Mouse (Mus musculus): ENCODE results near the gene Strbp.

Gene Strbp

GRCm38 (mm10) chr2:37702301-37703172 is 1.1 kb downstream of the Strbp start:
- DNase-seq (ENCODE audit: low read depth, low spot score) = peak; percentile 69

GRCm38 (mm10) chr2:37689064-37689615 is 14.5 kb downstream of the Strbp start:
- peak; percentile 20 for DNase-seq (ENCODE audit: low read depth, low spot score)

DNA sequence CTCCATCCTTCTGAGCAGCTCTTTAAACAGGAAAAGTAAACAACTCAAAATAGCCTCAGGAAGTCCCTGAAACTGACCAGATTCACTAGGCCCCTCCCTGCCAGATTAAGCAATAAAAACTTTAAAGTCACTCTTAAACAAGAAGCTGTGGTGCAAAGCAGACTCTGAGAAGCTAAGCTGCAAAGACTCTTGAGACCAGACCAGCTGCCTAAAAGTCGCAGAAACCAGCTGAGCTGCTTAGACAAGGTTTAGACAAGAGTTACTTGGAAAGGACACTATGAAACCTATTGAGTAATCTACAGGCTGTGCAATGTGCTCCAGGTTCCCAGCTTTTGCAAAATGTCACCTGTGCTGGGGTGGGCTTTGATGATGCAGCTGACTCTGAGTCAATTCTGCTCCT is 16.6 kb downstream of the Strbp start:
- no peak for DNase-seq (ENCODE audit: low read depth, low spot score)

DNA sequence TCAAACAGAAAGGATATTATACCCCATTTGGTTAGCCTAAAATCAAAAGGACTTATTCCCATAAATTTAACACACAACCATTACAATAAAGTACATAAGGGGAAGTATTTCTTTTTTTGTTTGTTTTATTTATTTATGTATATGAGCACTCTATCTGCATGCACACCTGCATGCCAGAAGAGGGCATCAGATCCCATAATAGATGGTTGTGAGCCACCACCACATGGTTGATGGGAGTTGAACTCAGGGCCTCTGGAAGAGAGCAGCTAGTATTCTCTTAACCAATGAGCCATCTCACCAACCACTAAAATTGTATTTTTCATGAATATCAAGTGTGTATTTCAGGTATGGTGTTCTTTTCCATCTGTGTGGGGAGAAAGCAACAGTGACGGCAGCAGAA is 18.8 kb downstream of the Strbp start:
- peak; percentile 31 for DNase-seq (ENCODE audit: low read depth, low spot score)

DNA sequence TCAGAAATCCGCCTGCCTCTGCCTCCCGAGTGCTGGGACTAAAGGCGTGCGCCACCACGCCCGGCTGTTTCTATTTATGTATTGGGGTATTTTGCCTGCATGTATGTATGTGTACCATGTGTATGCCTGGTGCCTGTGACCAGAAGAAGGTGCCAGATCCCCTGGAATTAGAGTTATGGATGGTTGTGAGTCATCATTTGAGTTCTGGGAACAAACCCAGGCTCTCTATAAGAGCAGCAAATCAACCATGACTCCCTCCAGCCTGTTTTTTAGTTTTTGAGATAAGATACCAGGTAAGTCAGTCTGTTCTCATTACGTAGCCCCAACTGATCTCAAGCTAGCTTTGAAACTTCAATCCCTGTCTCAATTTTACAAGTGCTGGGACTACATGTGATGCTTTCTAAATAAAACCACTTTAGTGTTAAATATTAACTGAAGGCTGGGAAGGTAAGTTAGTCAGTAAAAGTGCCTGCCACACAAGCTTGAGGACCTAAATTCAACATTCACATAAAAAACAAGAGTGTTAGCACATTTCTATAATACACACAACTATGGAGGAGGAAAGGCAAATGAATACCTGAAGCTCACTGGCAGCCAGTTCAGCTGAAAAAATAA is 21.4 kb downstream of the Strbp start:
- no peak for DNase-seq (ENCODE audit: low read depth, low spot score)

DNA sequence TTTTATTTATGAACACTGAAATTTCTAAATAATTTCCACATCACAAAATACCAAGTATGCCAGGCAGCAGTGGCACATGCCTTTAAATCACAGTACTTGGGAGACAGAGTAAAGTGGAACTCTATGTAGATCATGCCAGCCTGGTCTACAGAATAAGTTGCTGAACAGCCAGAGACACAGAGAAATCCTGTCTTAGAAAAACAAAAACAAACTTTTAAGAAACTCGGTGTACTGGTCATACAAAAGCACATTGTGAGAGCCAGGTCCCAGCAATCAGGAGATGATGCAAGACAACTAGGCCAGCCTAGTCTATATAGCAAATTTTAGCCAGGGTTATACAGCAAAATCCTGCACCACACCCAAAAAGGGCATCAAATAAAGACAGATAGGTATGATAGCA is 52.6 kb downstream of the Strbp start:
- DNase-seq (ENCODE audit: low read depth, low spot score) = no peak

DNA sequence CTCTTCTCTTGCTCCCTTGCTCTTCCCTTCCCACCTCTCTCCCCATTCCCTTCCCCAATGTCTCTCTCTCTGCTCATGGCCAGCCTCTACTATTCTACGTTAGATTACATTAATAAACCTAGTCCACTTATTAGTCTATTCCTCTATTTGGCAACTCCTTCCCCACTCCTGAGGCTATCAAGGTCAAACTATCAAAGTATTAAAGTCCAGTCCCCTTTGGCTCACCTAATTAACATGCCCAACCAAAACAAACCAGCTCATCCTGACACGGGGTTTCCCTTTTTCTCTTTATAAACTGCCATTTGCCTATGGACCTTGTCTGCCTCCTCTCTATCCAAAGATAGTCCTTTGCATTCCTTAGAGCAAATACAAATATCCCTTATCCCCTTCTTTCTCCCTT is 54.1 kb downstream of the Strbp start:
- DNase-seq (ENCODE audit: low read depth, low spot score) = no peak

DNA sequence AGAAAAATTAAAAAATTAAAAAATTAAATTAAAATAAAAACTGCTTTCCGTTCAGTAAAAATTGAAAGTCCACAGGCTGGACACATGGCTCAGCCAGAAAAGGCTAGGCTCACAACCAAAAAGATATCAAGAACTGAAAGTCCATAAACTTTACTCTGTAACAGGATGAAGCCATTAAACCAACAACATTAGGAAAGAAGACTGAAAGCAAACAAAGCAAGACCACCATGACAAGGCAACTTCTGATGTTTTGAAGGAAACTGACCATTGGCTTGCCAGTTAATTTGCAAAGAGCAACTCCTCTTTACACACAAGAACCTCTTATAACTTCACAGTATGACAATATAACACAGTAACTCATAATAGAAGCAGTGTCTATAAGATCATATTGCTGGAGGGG is 54.7 kb downstream of the Strbp start:
- no peak for DNase-seq (ENCODE audit: low read depth, low spot score)

DNA sequence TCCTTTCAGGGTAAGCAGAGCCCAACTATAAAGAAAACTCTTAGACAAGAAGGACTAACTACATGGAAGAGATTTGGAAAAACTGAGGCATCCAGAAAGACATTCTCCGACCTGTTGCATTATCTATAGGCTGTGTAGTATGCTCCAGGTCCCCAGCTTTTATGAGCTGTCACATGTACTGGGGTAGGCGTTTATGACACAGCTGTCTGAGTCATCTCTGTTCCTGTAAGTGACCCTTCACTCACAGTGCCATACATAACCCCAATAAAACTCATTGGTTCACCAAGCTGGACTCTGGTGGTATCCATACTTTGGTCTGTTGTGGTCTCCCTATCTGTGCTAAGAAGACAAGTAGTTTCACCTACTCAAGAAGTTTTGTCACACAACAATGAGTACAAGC is 80.3 kb downstream of the Strbp start:
- no peak for DNase-seq (ENCODE audit: low read depth, low spot score)

DNA sequence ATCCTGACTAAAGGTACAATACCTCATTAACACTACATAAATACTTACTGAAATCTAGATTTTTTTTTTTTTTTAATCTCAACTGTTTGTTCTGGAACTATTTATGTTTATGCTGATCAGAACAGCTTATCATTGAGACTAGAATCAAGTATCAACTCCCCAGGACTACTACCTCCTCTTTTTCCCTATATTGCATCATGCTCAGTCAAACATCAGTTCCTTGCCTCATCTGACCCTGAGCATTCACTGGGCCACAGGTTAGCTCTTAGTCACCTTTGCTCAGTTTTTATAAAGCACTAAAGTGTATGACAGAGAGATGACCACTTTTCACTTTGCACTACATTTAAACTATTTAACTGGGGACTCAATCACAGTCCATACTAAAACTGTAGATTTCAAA is 115.7 kb downstream of the Strbp start:
- no peak for DNase-seq (ENCODE audit: low read depth, low spot score)

DNA sequence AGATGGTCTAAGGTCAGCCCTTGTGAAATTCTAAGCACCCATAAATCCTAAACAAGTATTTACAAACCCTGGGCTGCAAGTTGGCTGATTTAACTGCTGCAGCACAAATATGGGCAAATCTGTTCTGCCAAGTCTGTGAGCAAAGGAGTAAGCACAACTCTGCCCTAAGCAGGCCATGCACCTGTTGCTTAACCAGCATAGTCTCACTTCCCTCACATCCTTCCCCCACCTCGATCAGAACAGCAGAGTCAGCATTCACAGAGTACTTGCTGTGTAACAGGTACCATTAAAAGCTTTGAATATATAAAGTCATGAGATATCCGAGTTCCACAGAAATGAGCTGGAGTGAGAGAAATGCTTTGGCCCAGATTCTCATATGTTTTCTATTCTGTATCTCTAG is 125.5 kb downstream of the Strbp start:
- no peak for DNase-seq (ENCODE audit: low read depth, low spot score)

DNA sequence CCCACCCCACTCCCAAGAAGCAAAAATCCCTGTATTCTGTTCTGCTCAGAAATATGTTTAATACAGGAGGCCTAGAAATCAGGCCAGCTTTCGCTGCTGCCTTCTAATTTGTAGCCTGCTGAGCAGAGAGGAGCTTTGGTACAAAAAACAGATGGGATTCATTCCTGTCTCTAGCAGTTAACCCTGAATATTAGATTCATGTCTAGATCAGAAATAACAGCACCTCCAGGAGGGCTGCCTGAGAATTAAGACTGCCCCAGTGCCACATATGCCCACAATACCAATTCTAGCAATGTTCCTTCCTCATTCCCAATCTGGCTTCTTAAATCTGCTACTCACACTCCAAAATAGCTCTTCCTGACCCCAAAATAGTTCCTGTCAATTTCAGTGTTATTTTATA is 127.0 kb downstream of the Strbp start:
- no peak for DNase-seq (ENCODE audit: low read depth, low spot score)

- DNase-seq (ENCODE audit: low read depth, low spot score) = no peak
Observed at GRCm38 (mm10) chr2:37572141-37572540, 131.5 kb downstream of the Strbp start.

- DNase-seq (ENCODE audit: low read depth, low spot score) = no peak
Observed at GRCm38 (mm10) chr2:37570703-37571102, 133.0 kb downstream of the Strbp start.

DNA sequence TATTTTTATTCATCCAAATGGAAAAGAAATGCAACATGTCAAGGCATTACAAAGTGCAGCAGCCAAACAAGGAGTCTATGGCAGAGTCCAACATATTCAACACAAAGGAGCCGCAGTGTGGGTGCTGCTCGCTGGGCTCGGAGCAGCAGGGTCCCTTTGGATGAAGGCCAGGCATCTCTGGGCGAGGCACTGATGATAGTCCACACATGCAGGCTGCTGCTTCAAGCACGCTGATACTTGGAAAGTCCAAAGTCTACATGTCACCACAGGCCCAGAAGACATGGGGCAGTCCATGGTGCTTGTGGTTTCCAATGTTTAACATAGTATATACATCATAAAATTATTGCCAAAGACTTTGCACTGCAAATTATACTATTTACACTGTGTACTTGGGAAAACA is 133.8 kb downstream of the Strbp start:
- no peak for DNase-seq (ENCODE audit: low read depth, low spot score)

DNA sequence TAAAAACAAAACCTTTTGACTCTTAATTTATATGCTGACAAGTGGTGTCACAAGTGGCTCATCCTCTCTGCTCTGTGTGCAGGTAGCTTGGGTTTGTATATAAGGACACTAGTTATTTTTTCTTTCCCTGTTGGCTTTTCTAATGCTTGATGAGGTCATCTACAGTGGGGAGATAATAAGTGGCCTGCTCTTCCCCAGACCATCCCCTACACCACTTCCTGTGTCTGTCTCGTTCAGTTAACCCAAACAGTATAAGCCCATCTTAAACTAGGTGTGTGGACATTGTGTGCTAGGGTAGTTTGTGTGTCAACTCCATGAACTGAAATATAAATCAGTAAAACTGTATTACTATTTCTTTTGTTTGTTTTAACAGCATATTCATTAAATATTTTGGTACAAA is 137.6 kb downstream of the Strbp start:
- no peak for DNase-seq (ENCODE audit: low read depth, low spot score)

DNA sequence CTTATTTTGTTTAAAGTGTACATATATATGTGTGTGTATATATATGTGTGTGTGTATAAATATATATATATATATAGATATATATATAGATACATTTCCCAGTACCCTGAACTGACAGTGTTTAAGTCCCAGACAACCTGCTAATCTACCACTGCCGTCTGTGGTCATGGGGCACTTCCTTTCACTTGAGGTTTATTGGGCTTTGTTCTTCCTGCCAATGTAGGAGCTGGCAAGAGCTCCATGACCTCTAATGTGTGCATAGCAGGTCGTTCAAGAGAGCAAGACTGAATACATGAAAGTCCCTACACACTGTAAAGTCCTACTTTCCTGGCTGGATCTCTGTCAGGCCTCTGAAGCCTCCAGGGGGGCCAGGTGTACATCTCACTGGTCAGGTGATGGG is 138.1 kb downstream of the Strbp start:
- no peak for DNase-seq (ENCODE audit: low read depth, low spot score)

- no peak for DNase-seq (ENCODE audit: low read depth, low spot score)
Observed at GRCm38 (mm10) chr2:37556366-37556765, 147.3 kb downstream of the Strbp start.

- no peak for DNase-seq (ENCODE audit: low read depth, low spot score)
Observed at GRCm38 (mm10) chr2:37549346-37550012, 154.2 kb downstream of the Strbp start.

- no peak for DNase-seq (ENCODE audit: low read depth, low spot score)
Observed at GRCm38 (mm10) chr2:37531639-37532038, 172.0 kb downstream of the Strbp start.

DNA sequence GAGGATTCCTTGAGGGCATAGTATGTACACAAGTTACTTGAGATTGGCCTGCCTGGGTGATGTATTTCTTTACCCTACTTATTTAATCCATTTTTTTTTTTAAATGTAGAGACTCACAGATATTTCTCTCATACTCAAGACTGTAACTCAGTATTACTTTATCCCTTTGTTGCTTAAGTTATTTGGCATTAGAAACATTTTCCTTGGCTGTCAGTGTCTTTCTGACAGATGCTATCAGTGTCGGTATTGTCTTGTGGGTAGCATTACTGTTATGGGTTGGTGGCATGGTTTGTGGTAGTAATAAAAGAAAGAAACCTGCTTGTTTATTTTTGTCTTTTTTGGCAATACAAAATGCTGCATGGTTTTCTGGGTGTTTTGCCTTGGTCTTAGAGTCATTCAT is 172.9 kb downstream of the Strbp start:
- no peak for DNase-seq (ENCODE audit: low read depth, low spot score)

DNA sequence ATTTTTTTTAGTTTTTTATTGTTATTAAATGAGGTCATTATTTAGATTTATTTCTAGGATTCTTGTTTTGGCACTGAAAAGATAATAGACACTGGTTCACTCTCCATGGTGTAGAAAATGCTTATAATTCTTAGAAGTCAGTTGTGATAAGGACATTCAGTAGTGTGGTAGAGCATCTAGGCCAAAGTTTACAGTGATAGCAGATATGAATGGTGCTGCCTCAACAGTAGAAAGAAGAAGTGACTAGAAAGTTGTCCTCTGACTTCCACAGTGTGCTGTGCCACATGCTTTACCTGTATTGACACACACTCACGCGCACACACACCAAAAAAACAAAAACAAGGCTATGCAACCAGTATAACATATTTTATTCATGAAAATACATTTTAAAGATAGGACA is 174.3 kb downstream of the Strbp start:
- no peak for DNase-seq (ENCODE audit: low read depth, low spot score)

DNA sequence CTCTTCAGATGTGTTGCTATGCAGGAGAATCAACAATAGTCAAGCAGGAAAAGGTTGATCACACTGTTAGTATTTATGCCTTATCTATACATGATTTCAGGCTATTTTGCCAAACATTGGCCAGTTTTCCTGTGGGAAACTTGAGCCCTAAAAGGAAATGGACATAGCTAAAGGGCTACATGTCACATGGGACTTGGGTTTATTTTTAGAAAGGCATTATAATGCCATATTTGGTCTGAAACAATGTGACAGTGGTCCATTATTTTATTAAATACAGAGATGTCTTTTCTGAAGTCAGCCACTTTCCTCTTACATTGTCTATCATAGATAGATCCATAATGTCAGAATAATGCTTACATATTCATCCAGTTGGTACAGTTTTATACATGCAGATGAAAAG is 176.1 kb downstream of the Strbp start:
- no peak for DNase-seq (ENCODE audit: low read depth, low spot score)
